Mouse (Mus musculus) ES-E14 (cell line): Measurements from ENCODE around the gene Strn. TPM values are rescaled to one million over a fixed set of nuclear protein-coding genes. Genes with fewer than 3 reads are reported as not detected.

Experiments
- DNase-seq: peaks from one replicate; pipeline ENCODE4 v3.0.0-alpha.2; 2013; ENCODE audit warnings: low read depth, low spot score
- H3K27ac ChIP-seq: 2 replicates; pipeline ENCODE4 v1.5.1; 2012; ENCODE audit warnings: low read depth, mild to moderate bottlenecking, low read length, moderate library complexity, mixed read lengths; ENCODE audit not compliant: poor library complexity, insufficient read depth, severe bottlenecking
- H3K36me3 ChIP-seq: 2 replicates; pipeline ENCODE4 v1.6.1; 2012; ENCODE audit warnings: mild to moderate bottlenecking, low read length, moderate library complexity, mixed read lengths; ENCODE audit not compliant: control insufficient read depth, poor library complexity, insufficient read depth, severe bottlenecking
- H3K4me1 ChIP-seq, 2 experiments: fragments of 150-350 bp in 1 of 2; sonication (generic) in 1 of 2; 2 replicates each; pipeline ENCODE4 v1.6.1; 2012; ENCODE audit warnings: low read length in 2 of 2, mild to moderate bottlenecking in 1 of 2, mixed read lengths in 1 of 2; ENCODE audit not compliant: control insufficient read depth in 2 of 2, insufficient read depth in 2 of 2, poor library complexity in 1 of 2
- H3K4me3 ChIP-seq, 2 experiments: fragments of 150-350 bp in 1 of 2; sonication (generic) in 1 of 2; 2 replicates each; pipeline ENCODE4 v1.5.1; 2012; ENCODE audit warnings: low read length in 2 of 2, low read depth in 1 of 2, mild to moderate bottlenecking in 1 of 2, mixed read lengths in 1 of 2; ENCODE audit not compliant: insufficient read depth in 1 of 2, poor library complexity in 1 of 2, severe bottlenecking in 1 of 2
- H3K9ac ChIP-seq: 2 replicates; pipeline ENCODE4 v1.6.1; 2012; ENCODE audit warnings: low read depth, mild to moderate bottlenecking, low read length, mixed read lengths; ENCODE audit not compliant: poor library complexity, insufficient read depth, severe bottlenecking
- H3K9me3 ChIP-seq: fragments of 150-350 bp; sonication (generic); 2 replicates; pipeline ENCODE4 v1.6.1; 2012; ENCODE audit warnings: low read depth, mild to moderate bottlenecking, low read length; ENCODE audit not compliant: control insufficient read depth, insufficient read depth
- CHD2 ChIP-seq: IDR thresholded peaks from 2 replicates; pipeline ENCODE4 v1.6.1; 2014; ENCODE audit warnings: mild to moderate bottlenecking, low read depth, low read length, inconsistent platforms
- HCFC1 ChIP-seq: IDR thresholded peaks from 2 replicates; pipeline ENCODE4 v1.6.1; 2012; ENCODE audit warnings: low read length, inconsistent platforms, borderline replicate concordance; ENCODE audit not compliant: insufficient read depth
- MAFK ChIP-seq: IDR thresholded peaks from 2 replicates; pipeline ENCODE4 v1.6.1; 2014; ENCODE audit warnings: mild to moderate bottlenecking, low read depth, low read length, inconsistent platforms; ENCODE audit not compliant: insufficient read depth
- ZC3H11A ChIP-seq: IDR thresholded peaks from 2 replicates; pipeline ENCODE4 v1.6.1; 2012; ENCODE audit warnings: low read depth, mild to moderate bottlenecking, inconsistent platforms, low read length, borderline replicate concordance
- ZNF384 ChIP-seq: IDR thresholded peaks from 2 replicates; pipeline ENCODE4 v1.6.1; 2012; ENCODE audit warnings: low read depth, low read length, inconsistent platforms
- in situ Hi-C, 2 experiments: fragments of 600-800 bp; cut with MboI; formaldehyde crosslinking; loops; one replicate each; pipeline ENCODE4 v1.15.1; 2025; ENCODE audit warnings: low sequenced_read_pairs in 2 of 2, inconsistent platforms in 1 of 2; ENCODE audit not compliant: unreplicated experiment in 2 of 2
- total RNA-seq: library from RNA; depleted of rRNA; stranded (reverse); fragments of 300-350 nt; gene quantifications from 2 replicates; pipeline ENCODE4 v1.2.3, GENCODE M21; 2012

The Strn gene
- total RNA-seq, 1 experiment, result 15.2 TPM

DNA sequence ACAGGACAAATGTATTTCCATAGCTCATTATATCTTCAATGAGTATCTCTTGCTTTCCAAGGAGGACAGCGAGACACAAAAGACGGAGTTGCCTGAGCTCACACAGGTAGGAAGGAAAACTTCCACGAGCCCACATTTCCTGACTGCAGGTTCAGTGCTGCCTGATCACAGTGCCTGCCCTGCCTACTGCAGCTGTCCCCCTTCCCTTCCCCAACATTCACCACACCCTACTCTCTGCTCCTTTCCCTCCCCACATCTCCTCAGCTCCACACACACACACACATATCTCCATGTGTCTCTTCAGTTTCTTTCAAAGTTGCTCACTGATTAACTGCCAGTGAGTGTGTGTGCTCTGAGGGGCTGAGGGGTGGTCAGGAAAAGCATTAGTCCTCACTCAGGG, 96.6 kb downstream of the Strn start:
- no peak overlapping the region for H3K4me3 ChIP-seq
- DNase-seq, result no peak
- no peak overlapping the region for H3K9ac ChIP-seq
- in situ Hi-C loops, result no loop called here
- no peaks in the 10 kb centered on the region for H3K9me3 ChIP-seq
- no peaks in the 10 kb centered on the region for H3K36me3 ChIP-seq
- TF ChIP-seq ZC3H11A (no peak), ZNF384 (no peak), HCFC1 (no peak), MAFK (no peak), CHD2 (no peak)
- H3K4me1 ChIP-seq, result peaks cover 3 to 13% of the 10 kb centered on the region in 2 experiments; a peak in 3 of 4 replicates
- H3K27ac ChIP-seq, result no peak overlapping the region

DNA sequence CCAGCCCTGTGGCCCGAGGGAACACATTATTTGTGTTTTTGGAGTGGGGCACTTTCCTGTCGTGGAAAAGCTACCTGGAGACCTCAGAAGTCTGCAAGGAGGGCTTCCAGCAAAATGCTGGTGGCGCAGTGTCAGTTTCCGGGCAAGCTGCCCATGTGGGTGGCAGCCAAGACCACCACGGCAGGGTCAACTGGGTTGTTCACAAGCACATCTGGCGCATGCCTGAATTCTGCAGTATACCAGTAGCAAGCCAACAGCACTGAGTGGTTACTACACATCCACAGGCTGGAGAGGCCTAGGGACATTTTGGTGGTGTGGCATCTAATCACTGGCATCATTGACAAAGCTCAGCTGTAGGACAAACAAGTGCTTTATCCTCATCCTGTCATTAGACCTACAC, 97.9 kb downstream of the Strn start:
- TF ChIP-seq HCFC1, result no peak
- TF ChIP-seq MAFK, result no peak
- no peak for TF ChIP-seq ZNF384
- TF ChIP-seq CHD2, result no peak
- TF ChIP-seq ZC3H11A, result no peak
- Histone ChIP-seq H3K4me1 (peaks cover 9 to 18% of the 10 kb centered on the region in 2 experiments; a peak in 3 of 4 replicates), H3K9me3 (no peaks in the 10 kb centered on the region), H3K27ac (no peak overlapping the region), H3K9ac (no peak overlapping the region), H3K36me3 (no peaks in the 10 kb centered on the region), H3K4me3 (no peak overlapping the region)
- in situ Hi-C loops, result no loop called here
- DNase-seq, result no peak

DNA sequence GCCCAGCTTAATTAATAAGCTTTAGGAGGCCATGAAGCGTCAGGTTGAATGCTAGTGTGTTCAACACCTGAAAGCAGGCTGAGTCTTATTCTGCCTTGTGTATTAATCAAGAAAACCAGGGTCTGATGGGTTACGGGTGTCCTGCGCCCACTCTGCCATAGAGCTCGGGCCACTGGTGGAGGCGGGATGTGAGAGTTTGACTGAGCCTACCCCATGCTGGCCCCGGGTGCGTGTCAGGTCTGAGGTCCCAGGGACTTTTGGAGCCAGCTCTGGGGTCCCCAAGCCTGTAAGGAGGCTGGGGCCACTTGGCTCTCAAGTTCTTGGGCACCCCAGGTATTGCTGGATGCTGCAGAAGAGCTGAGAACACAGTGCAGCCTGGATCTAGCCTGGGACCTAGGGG, 99.9 kb downstream of the Strn start:
- Histone ChIP-seq H3K36me3 (no peaks in the 10 kb centered on the region), H3K4me3 (no peak overlapping the region), H3K27ac (no peak overlapping the region), H3K9ac (no peak overlapping the region), H3K9me3 (no peaks in the 10 kb centered on the region), H3K4me1 (peaks cover 9 to 18% of the 10 kb centered on the region in 2 experiments; a peak in 3 of 4 replicates)
- no peak for DNase-seq
- in situ Hi-C loops, result no loop called here
- no peak for TF ChIP-seq CHD2
- TF ChIP-seq HCFC1, result no peak
- TF ChIP-seq MAFK, result no peak
- TF ChIP-seq ZNF384, result no peak
- no peak for TF ChIP-seq ZC3H11A

DNA sequence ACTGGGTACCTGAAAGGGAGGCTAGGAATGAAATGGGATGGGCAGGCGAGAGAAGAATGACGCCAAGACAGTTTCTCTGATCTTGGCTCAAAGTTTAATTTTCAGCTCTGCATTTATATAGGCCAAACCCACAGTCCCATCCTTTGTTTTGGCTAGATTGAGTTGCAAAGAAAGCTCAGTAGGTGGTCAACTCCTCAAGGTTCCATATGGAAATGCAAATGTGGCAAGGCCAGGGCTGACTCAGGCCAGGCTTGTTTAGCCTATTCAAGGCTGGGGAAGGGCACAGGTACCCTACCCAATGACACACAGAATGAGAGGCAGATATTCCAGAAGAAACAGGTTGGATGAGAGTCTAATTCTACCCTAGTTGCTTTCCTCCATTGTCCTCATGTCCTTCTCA, 101.4 kb downstream of the Strn start:
- H3K36me3 ChIP-seq, result no peaks in the 10 kb centered on the region
- H3K9ac ChIP-seq, result no peak overlapping the region
- peak overlapping the region; percentile 0; the same call in 1 of the 2 replicates for H3K27ac ChIP-seq
- peaks cover 9 to 18% of the 10 kb centered on the region in 2 experiments; a peak in 3 of 4 replicates for H3K4me1 ChIP-seq
- no peak overlapping the region for H3K4me3 ChIP-seq
- H3K9me3 ChIP-seq, result no peaks in the 10 kb centered on the region
- no peak for TF ChIP-seq HCFC1
- 0 out of 2 replicates have a peak, but pooled peaks have one; percentile 42 for TF ChIP-seq CHD2
- peak; percentile 89 for DNase-seq
- in situ Hi-C loops, result no loop called here

DNA sequence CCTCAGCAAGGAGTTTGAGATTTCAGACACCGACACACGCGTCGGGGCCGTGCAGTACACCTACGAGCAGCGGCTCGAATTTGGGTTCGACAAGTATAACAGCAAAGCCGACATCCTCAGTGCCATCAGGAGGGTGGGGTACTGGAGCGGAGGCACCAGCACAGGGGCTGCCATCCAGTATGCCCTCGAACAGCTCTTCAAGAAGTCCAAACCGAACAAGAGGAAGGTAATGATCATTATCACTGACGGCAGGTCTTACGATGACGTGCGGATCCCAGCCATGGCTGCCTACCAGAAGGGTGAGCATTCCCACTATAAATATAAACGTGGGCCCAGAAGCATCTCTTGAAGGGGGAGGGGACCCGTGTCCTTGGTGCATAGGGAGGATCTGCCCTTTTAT, 112.1 kb downstream of the Strn start:
- Histone ChIP-seq H3K9me3 (no peaks in the 10 kb centered on the region), H3K4me3 (peak overlapping the region; percentile 47 to 53), H3K9ac (peak overlapping the region; percentile 20; the same call in 1 of the 2 replicates), H3K27ac (no peak overlapping the region), H3K4me1 (0 out of 4 replicates have a peak, but pooled peaks cover 0 to 2% of the 10 kb centered on the region in 2 experiments), H3K36me3 (no peaks in the 10 kb centered on the region)
- DNase-seq, result no peak
- TF ChIP-seq ZC3H11A (no peak), CHD2 (no peak)
- in situ Hi-C loops, result no loop called here
